Mouse (Mus musculus): Measurements from ENCODE around the gene Tfdp1. TPM values are rescaled to one million over a fixed set of nuclear protein-coding genes. Genes with fewer than 3 reads are reported as not detected.
A peak's percentile ranks its signal among the peaks of the same experiment; 100 is the strongest.

Tfdp1 gene
- polyA plus RNA-seq, 1 experiment: 124 TPM

- H3K27me3 ChIP-seq (ENCODE audit: control insufficient read depth, insufficient read depth, insufficient read length): peaks cover 65% of the 10 kb centered on the region
These were observed 73.0 kb downstream of the Tfdp1 start for GRCm38 (mm10) chr8:13411597-13411996.

DNA sequence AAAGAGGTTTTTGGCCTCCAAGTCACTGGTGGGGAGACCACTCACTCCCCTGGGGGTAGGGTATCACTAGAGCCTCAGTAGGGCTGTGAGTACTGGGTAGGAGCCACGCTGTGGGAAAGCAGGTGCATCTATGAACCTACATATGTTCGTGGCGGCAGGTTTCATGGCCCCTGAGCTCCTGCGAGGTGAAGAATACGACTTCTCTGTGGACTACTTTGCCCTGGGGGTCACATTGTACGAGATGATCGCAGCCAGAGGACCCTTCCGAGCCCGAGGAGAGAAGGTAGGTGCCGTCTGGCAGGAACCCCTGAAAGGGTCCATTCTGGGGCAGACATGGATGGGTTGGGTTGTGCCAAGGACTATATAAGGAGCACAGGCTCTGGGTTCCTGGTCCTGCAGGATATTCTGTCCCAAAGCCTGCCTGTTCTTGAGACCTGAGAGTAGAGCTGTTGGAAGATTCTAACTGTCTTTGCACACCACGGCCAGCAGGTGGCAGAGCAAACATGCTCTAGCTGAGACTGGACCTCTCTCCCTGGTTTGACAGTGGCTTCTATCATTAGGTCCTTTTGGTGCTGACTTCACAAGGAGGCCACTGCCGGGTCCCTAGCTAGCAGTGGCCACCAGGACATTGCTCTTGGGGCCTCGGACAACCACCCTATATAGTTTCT lies 74.5 kb downstream of the Tfdp1 start:
- TF ChIP-seq CTCF (IDR thresholded peaks at IDR 0.05; ENCODE audit: control insufficient read depth, insufficient read depth, insufficient read length): peak; percentile 71
- TF ChIP-seq MYOG (IDR thresholded peaks at IDR 0.05; ENCODE audit: control insufficient read depth, extremely low read depth, insufficient read length): no peak
- H3K4me3 ChIP-seq (ENCODE audit: insufficient read depth, poor library complexity, severe bottlenecking): no peak overlapping the region
- no peaks in the 10 kb centered on the region for H3K36me3 ChIP-seq (ENCODE audit: control insufficient read depth, insufficient read depth)
- no peaks in the 10 kb centered on the region for H3K79me3 ChIP-seq (ENCODE audit: low read depth)
- no peak overlapping the region for H3ac ChIP-seq (ENCODE audit: control insufficient read depth, insufficient read length, low read depth)
- H3K27me3 ChIP-seq (ENCODE audit: control insufficient read depth, insufficient read depth, insufficient read length): peaks cover 62% of the 10 kb centered on the region
- H3K79me2 ChIP-seq (ENCODE audit: control insufficient read depth, insufficient read depth): no peaks in the 10 kb centered on the region

More at GRCm38 (mm10) chr8:13411597-13411996, 73.0 kb downstream of the Tfdp1 start:
- no peaks in the 10 kb centered on the region for H3K79me3 ChIP-seq (ENCODE audit: low read depth)
- H3ac ChIP-seq (ENCODE audit: control insufficient read depth, insufficient read length, low read depth): no peak overlapping the region
- no peaks in the 10 kb centered on the region for H3K36me3 ChIP-seq (ENCODE audit: control insufficient read depth, insufficient read depth)
- no peaks in the 10 kb centered on the region for H3K79me2 ChIP-seq (ENCODE audit: control insufficient read depth, insufficient read depth)
- H3K4me3 ChIP-seq (ENCODE audit: insufficient read depth, poor library complexity, severe bottlenecking): no peak overlapping the region
- TF ChIP-seq MYOD1 (IDR thresholded peaks at IDR 0.05; ENCODE audit: control insufficient read depth, insufficient read length, low read depth): no peak
- peak; percentile 72 for TF ChIP-seq CTCF (IDR thresholded peaks at IDR 0.05; ENCODE audit: control insufficient read depth, insufficient read depth, insufficient read length)

DNA sequence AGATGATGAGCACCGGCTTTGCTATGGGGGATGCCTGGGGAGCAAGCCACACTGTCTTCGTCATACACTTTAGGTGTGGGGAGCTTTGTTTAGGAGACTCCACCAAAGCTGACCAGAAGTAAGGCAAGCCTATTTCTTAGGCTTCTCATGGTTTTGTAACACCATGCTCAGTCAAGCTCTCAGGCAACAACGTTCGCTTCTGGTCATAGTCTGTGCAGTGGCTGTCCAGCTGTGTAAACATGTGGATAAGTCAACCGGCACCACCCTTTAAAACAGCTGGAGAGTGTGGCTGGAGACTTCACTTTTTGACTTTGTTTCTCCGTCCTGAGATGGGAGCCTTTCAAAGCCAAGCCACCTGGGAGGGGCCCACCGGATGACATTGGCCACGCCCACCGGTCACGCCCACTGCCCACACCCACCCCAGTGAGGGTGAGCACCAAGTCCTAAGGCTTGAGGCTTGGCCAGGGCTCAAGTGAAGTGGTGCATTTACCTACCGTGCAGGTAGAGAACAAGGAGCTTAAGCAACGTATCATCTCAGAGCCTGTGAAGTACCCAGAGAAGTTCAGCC lies 75.4 kb downstream of the Tfdp1 start:
- H3K4me3 ChIP-seq (ENCODE audit: insufficient read depth, poor library complexity, severe bottlenecking): no peak overlapping the region
- no peak overlapping the region for H3ac ChIP-seq (ENCODE audit: control insufficient read depth, insufficient read length, low read depth)
- peaks cover 59% of the 10 kb centered on the region for H3K27me3 ChIP-seq (ENCODE audit: control insufficient read depth, insufficient read depth, insufficient read length)
- H3K36me3 ChIP-seq (ENCODE audit: control insufficient read depth, insufficient read depth): no peaks in the 10 kb centered on the region
- no peaks in the 10 kb centered on the region for H3K79me3 ChIP-seq (ENCODE audit: low read depth)
- TF ChIP-seq CEBPB (IDR thresholded peaks at IDR 0.05; ENCODE audit: low read depth): no peak
- no peak for TF ChIP-seq MYOD1 (IDR thresholded peaks at IDR 0.05; ENCODE audit: control insufficient read depth, insufficient read length, low read depth)
- TF ChIP-seq CTCF (IDR thresholded peaks at IDR 0.05; ENCODE audit: control insufficient read depth, insufficient read depth, insufficient read length): no peak
- no peak for TF ChIP-seq USF1 (IDR thresholded peaks at IDR 0.05; ENCODE audit: low read depth)
- TF ChIP-seq FOSL1 (IDR thresholded peaks at IDR 0.05; ENCODE audit: insufficient read depth, low read length, poor library complexity, severe bottlenecking): no peak
- no peak for TF ChIP-seq MAX (IDR thresholded peaks at IDR 0.05)
- TF ChIP-seq MYOG (IDR thresholded peaks at IDR 0.05; ENCODE audit: control insufficient read depth, extremely low read depth, insufficient read length): no peak
- H3K79me2 ChIP-seq (ENCODE audit: control insufficient read depth, insufficient read depth): no peaks in the 10 kb centered on the region

- Histone ChIP-seq H3K4me3 (ENCODE audit: insufficient read depth, poor library complexity, severe bottlenecking) (no peak overlapping the region), H3K27me3 (ENCODE audit: control insufficient read depth, insufficient read depth, insufficient read length) (peaks cover 51% of the 10 kb centered on the region), H3ac (ENCODE audit: control insufficient read depth, insufficient read length, low read depth) (no peak overlapping the region), H3K36me3 (ENCODE audit: control insufficient read depth, insufficient read depth) (no peaks in the 10 kb centered on the region), H3K79me2 (ENCODE audit: control insufficient read depth, insufficient read depth) (no peaks in the 10 kb centered on the region), H3K79me3 (ENCODE audit: low read depth) (no peaks in the 10 kb centered on the region)
- TF ChIP-seq MYOG (IDR thresholded peaks at IDR 0.05; ENCODE audit: control insufficient read depth, extremely low read depth, insufficient read length): no peak
- no peak for TF ChIP-seq MYOD1 (IDR thresholded peaks at IDR 0.05; ENCODE audit: control insufficient read depth, insufficient read length, low read depth)
- TF ChIP-seq CEBPB (IDR thresholded peaks at IDR 0.05; ENCODE audit: low read depth): no peak
- TF ChIP-seq USF1 (IDR thresholded peaks at IDR 0.05; ENCODE audit: low read depth): no peak
- TF ChIP-seq CTCF (IDR thresholded peaks at IDR 0.05; ENCODE audit: control insufficient read depth, insufficient read depth, insufficient read length): no peak
- TF ChIP-seq FOSL1 (IDR thresholded peaks at IDR 0.05; ENCODE audit: insufficient read depth, low read length, poor library complexity, severe bottlenecking): no peak
- no peak for TF ChIP-seq MAX (IDR thresholded peaks at IDR 0.05)
These were observed 77.3 kb downstream of the Tfdp1 start for GRCm38 (mm10) chr8:13415879-13416278.

GRCm38 (mm10) chr8:13419111-13419639 lies 80.6 kb downstream of the Tfdp1 start:
- Histone ChIP-seq H3ac (ENCODE audit: control insufficient read depth, insufficient read length, low read depth) (no peak overlapping the region), H3K36me3 (ENCODE audit: control insufficient read depth, insufficient read depth) (no peaks in the 10 kb centered on the region), H3K4me3 (ENCODE audit: insufficient read depth, poor library complexity, severe bottlenecking) (no peak overlapping the region), H3K27me3 (ENCODE audit: control insufficient read depth, insufficient read depth, insufficient read length) (peaks cover 42% of the 10 kb centered on the region), H3K79me3 (ENCODE audit: low read depth) (no peaks in the 10 kb centered on the region), H3K79me2 (ENCODE audit: control insufficient read depth, insufficient read depth) (no peaks in the 10 kb centered on the region)
- TF ChIP-seq MYOG (IDR thresholded peaks at IDR 0.05; ENCODE audit: control insufficient read depth, extremely low read depth, insufficient read length) (no peak), MAX (IDR thresholded peaks at IDR 0.05) (no peak), MYOD1 (IDR thresholded peaks at IDR 0.05; ENCODE audit: control insufficient read depth, insufficient read length, low read depth) (no peak), FOSL1 (IDR thresholded peaks at IDR 0.05; ENCODE audit: insufficient read depth, low read length, poor library complexity, severe bottlenecking) (no peak), CEBPB (IDR thresholded peaks at IDR 0.05; ENCODE audit: low read depth) (no peak), USF1 (IDR thresholded peaks at IDR 0.05; ENCODE audit: low read depth) (no peak), CTCF (IDR thresholded peaks at IDR 0.05; ENCODE audit: control insufficient read depth, insufficient read depth, insufficient read length) (no peak)

DNA sequence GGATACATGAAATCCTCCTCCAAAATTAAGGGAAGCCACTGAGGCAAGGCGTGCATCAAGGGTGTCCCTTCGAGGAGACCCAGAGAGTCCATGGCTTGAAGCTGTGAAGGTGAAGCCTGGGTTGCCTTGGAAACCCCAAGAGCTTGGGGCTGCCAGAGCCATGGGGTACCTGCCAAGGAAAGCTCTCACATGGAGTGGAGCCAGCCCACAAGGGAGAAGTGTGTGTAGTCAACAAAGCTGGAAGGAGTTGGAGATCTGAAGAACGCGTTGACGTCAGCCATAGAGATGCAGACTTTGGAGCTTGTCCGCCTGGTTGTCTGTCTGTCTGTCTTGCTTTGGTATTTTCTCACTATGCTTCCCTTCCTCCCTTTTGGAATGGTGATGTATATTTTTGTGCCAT lies 82.4 kb downstream of the Tfdp1 start:
- Histone ChIP-seq H3ac (ENCODE audit: control insufficient read depth, insufficient read length, low read depth) (no peak overlapping the region), H3K36me3 (ENCODE audit: control insufficient read depth, insufficient read depth) (no peaks in the 10 kb centered on the region), H3K79me3 (ENCODE audit: low read depth) (no peaks in the 10 kb centered on the region), H3K27me3 (ENCODE audit: control insufficient read depth, insufficient read depth, insufficient read length) (peaks cover 36% of the 10 kb centered on the region), H3K79me2 (ENCODE audit: control insufficient read depth, insufficient read depth) (no peaks in the 10 kb centered on the region), H3K4me3 (ENCODE audit: insufficient read depth, poor library complexity, severe bottlenecking) (no peak overlapping the region)
- no peak for TF ChIP-seq CTCF (IDR thresholded peaks at IDR 0.05; ENCODE audit: control insufficient read depth, insufficient read depth, insufficient read length)
- TF ChIP-seq MAX (IDR thresholded peaks at IDR 0.05): no peak
- no peak for TF ChIP-seq USF1 (IDR thresholded peaks at IDR 0.05; ENCODE audit: low read depth)
- no peak for TF ChIP-seq MYOD1 (IDR thresholded peaks at IDR 0.05; ENCODE audit: control insufficient read depth, insufficient read length, low read depth)
- no peak for TF ChIP-seq MYOG (IDR thresholded peaks at IDR 0.05; ENCODE audit: control insufficient read depth, extremely low read depth, insufficient read length)
- no peak for TF ChIP-seq CEBPB (IDR thresholded peaks at IDR 0.05; ENCODE audit: low read depth)
- no peak for TF ChIP-seq FOSL1 (IDR thresholded peaks at IDR 0.05; ENCODE audit: insufficient read depth, low read length, poor library complexity, severe bottlenecking)
